Mouse (Mus musculus) G1E (cell line): ENCODE results near the gene Cnot9.

Experiments
- CTCF ChIP-seq: IDR thresholded peaks from 2 replicates; pipeline ENCODE4 v1.5.1; 2012; ENCODE audit warnings: low read depth, low read length, inconsistent platforms, mixed read lengths
- GATA1 ChIP-seq: IDR thresholded peaks from 2 replicates; pipeline ENCODE4 v1.6.1; 2012; ENCODE audit warnings: borderline replicate concordance, low read length, inconsistent platforms, mixed read lengths
- GATA2 ChIP-seq: IDR thresholded peaks from 2 replicates; pipeline ENCODE4 v1.6.1; 2012; ENCODE audit warnings: low read depth, low read length, inconsistent platforms, borderline replicate concordance
- POLR2AphosphoS5 ChIP-seq: IDR thresholded peaks from 2 replicates; pipeline ENCODE4 v1.6.1; 2012; ENCODE audit warnings: low read depth, low read length, inconsistent platforms; ENCODE audit not compliant: insufficient replicate concordance
- TAL1 ChIP-seq: conservative IDR thresholded peaks from 2 replicates; pipeline ENCODE4 v1.6.1; 2012; ENCODE audit warnings: low read depth, low read length, inconsistent platforms, mixed read lengths

DNA sequence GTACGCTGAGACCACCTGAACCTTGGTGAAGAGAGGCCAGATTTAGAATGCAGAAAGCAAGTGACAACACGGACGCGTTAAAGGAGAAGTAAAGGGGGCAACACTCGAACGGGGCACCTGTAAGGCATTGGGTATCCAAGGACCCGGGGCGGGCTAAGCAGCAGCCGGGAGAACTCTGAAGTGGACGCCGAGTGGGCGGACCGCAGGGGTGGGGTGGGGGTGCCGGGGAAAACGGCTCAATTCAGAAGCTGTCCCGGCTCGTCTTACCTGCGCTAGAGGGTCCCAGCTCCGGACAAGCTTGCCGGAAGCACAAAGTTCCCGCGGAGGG is 501 bp upstream of the Cnot9 start:
- TF ChIP-seq TAL1: no peak
- TF ChIP-seq CTCF: no peak
- TF ChIP-seq GATA1: no peak
- TF ChIP-seq POLR2AphosphoS5: no peak
- TF ChIP-seq GATA2: no peak
